Mouse (Mus musculus) adipose tissue, adult 10 weeks (tissue): ENCODE measurements around the gene Pin1. TPM values are rescaled to one million over a fixed set of nuclear protein-coding genes. Genes with fewer than 3 reads are reported as not detected.

Experiments used
- polyA plus RNA-seq: library from polyadenylated mRNA; stranded (reverse); fragments of 350-450 nt; fragmentation: Illumina TruSeq; extraction: RNeasy Lipid Tissue Mini Kit (QIAGEN cat#74804); gene quantifications from one replicate; pipeline ENCODE4 v1.2.3, GENCODE M21; 2014; ENCODE audit warnings: low read depth, low replicate concordance

Gene Pin1
- 14.3 TPM for polyA plus RNA-seq

DNA sequence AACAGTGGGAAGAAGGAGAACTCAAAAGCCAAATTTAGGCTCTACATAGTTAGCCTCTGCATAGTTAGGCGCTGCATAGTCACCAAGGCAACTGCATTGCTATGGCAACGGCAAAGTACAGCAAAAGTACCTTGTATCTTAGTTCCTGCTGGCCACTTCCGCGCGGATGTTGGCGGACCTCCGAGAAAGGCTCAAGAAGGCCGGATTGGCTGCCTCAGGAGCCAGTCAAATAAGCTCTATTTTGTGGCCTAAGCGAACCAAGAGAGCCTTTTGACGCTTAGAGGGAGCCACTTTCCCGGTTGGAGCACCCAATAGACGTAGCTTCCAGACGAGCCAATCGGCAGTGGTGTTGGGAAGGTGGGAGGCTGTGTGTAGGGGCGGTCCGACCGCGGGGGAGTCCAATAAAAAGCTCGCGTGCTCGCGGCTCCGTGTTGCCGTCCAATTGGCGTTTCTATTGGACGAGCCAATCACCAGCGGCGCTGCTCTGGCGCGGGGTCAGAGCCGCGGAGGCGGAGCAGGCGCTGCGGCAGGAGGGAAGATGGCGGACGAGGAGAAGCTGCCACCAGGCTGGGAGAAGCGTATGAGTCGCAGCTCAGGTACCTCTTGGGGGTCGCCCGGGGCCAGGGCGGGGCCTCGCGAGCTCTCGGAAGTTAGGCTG is at the start of gene Pin1:
Pin1 (plus strand) TSS at position 494 of the 658 bp plus-strand sequence.

GRCm38 (mm10) chr9:20642101-20642895 is 9.6 kb upstream of the Pin1 start, which contains the start of gene Ubl5:
Gene Ubl5, plus strand, starts transcription at chr9:20642878.

DNA sequence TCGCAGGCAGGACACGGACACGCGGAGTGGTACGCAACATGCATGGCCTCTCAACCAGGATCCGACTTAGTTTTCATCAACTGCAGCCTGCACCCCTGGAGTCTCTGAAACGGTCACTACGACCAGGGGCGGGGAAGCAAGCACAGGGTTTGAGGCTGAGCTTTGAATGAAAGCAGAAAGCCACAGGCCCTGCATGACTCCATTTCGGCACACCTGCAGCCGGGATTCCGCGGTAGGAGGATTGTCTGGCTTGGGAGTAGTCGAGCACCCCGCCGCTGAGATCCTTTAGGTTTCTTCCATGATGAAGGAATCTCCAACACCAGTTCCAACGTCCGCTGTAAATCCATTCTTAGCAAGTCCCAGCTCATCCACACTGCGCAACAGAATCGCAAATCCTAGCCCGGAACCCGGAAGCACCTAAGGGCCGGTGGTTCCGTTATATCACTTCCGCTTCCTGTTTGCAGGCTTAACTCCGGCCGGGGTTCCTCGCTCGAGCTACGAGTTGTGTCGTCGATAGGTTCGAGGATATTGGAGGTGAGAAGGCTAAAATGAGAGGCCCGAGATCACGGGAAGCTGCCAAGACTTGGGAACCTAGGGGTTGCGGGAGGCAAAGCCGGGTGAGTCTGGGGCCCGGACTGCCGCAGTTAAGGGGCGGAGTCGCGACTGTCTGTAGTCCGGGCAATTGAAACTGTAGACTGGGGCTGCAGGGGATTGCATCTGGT is 7.4 kb upstream of the Pin1 start, which contains the start of gene Fbxl12:
Fbxl12 (minus strand) TSS at position 408 of the 722 bp plus-strand sequence.

Other genes starting within 250 kb of the Pin1 start
- 5.8 TPM for gene Zfp26, start 191.9 kb upstream of the Pin1 start, polyA plus RNA-seq
- gene Zfp426, start 159.3 kb upstream of the Pin1 start, polyA plus RNA-seq, result 19.5 TPM
- 17.4 TPM for gene Zfp266, start 130.7 kb upstream of the Pin1 start, polyA plus RNA-seq
- 5.0 TPM for gene Zfp846, start 70.8 kb upstream of the Pin1 start, polyA plus RNA-seq
- 549 TPM for gene Ubl5, start 9.2 kb upstream of the Pin1 start, polyA plus RNA-seq
- gene Fbxl12, start 7.3 kb upstream of the Pin1 start, polyA plus RNA-seq, result 31.5 TPM
- gene Olfm2, start 94.3 kb downstream of the Pin1 start, polyA plus RNA-seq, result 2.6 TPM
- 72.1 TPM for gene Col5a3, start 163.0 kb downstream of the Pin1 start, polyA plus RNA-seq
- not detected for gene Rdh8, start 166.4 kb downstream of the Pin1 start, polyA plus RNA-seq
- gene A230050P20Rik, start 216.5 kb downstream of the Pin1 start, polyA plus RNA-seq, result 49.7 TPM
- gene Angptl6, start 227.6 kb downstream of the Pin1 start, polyA plus RNA-seq, result 2.5 TPM
- 19.4 TPM for gene Ppan, start 236.1 kb downstream of the Pin1 start, polyA plus RNA-seq
- gene Eif3g, start 246.5 kb downstream of the Pin1 start, polyA plus RNA-seq, result 137 TPM